Mouse (Mus musculus) cerebellum, postnatal 36 days (tissue): ENCODE measurements around the gene Ern1.
A peak's percentile ranks its signal among the peaks of the same experiment; 100 is the strongest.
"Not testable (repeated sequence)": the region's sequence is repeated elsewhere in the genome, so short reads cannot be mapped to it uniquely, and the experiment has no call there.

Experiments used
- DNase-seq, 2 experiments: peaks; one replicate each; pipeline ENCODE4 v3.0.0; 2021 to 2022; ENCODE audit warnings: mixed read lengths in 2 of 2

The Ern1 gene

DNA sequence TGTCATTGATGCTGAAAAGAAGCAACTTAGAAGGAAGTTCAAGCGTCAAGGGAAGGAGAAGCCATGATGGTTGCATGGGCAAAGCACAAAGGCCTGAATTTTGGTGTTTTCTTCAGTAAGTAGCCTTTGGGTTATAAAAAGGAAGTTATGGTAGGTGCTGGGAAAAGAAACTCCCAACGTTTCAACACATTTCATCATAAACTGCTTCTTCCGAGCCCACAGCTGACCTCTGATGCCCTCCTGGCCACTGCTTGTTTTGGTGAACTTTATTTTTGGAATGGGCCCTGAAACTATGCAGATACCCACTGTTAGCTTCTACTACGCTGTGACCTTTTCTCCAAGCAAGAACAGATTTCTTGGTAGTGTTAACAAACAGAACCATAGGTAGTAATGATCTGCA, 58.0 kb downstream of the Ern1 start:
- DNase-seq = no peak

GRCm38 (mm10) chr11:106428556-106428955, 59.1 kb downstream of the Ern1 start:
- no peak for DNase-seq

- DNase-seq = no peak
Observed at GRCm38 (mm10) chr11:106428106-106428505, 59.5 kb downstream of the Ern1 start.

GRCm38 (mm10) chr11:106426447-106426846, 61.2 kb downstream of the Ern1 start:
- DNase-seq = no peak

DNA sequence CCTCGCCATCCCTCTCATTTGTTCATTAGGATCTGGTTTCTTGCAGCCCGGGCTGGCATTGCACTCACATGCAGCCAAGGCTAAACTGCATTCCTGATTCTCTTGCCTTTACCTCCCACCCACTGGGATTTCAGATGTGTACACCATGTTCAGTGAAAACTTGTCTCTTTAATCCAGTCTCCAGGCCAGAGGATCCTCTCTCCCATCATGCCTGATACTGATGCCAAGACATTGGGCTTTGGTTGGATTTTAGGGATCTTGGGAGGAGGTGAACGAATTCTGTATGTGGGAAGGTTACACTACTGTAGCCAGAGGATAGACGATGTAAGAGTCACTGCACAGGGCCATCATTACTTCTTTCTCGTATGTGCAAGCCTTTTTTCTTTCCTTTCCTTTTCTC, 62.5 kb downstream of the Ern1 start:
- no peak for DNase-seq

DNA sequence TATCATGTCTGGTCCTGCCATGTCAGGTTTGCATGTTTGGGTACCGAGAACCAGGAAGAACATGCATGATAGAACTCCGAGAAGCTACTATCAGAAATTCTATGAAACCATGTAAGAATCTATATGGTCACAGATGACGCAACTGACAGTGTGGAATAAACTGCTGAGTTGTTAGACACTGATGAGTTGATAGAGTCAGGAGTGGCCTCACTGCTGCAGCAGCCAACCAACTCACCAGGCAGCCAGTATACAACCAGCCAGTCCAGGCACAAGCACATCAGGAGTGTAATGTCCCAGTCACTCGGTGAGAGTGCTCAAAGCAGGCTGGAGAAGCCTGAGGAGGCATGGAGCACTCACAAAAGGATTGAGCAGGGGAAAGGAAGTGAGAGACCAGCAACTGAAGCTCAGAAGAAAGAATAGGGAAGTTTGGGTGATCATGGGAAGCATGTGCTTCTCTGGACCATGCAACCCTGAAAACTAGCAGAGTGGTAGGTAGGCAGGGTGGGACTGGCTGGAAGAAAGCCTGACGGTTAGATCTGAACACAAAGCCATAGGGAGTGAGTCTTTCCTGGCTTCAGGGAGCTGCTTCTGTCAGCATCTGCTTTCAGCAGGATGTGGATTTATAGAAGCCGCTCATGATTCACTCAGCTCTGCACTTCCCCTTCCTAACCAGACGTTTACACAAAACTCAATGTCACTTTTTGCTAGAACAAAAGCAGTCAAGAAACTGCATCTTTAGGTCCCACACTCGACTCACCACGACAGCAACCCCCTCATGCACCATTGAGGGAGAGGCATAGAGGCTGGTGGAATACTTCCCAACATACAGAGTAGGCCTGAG, 68.2 kb downstream of the Ern1 start:
- no peak for DNase-seq

DNA sequence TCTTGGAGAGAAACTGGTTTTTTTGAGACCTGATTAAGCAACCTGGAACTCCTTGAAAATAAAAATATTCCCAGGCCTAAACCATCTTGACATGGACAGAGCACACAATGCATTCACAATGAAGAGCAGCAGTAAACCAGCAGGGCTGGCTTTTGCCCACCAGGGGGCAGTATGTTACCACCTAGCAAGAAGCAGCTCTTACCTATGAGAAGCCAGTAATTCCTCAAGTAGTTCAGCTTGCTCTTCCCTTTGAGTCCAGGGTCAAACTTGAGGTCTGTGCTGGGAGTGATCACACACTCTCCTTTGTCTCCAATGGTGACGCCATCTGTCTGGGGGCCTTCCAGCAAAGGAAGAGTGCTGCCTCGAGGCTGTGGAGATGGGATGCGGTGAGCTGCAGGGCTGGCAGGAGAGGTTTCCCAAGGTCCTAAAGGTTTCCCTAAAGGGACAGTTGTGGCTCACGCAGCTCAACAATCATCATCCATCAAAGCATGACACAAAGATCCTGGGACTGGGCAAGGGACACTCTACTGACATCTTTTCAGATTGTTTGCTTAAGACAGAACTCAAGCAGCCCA, 68.9 kb downstream of the Ern1 start:
- DNase-seq = peak; percentile 82

- no peak for DNase-seq
Observed at GRCm38 (mm10) chr11:106417860-106418259, 69.8 kb downstream of the Ern1 start.

DNA sequence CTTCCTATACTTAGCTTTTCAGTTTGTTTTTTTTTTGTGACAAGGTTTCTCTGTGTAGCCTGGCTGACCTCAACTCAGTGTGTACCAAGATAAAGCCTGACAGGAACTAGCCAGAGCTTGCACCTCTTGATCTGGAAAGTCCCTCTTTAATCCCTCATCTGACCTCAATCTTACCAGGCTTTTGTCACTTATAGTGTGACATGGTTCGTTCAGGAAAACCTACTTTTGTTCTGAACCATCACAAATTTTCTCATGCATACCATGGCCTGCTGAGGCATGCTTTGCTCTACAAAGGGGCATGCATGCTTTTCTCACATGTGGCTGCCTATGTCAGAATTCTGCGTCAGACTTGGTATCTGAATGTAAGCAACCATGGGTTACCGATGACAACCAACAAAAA, 71.3 kb downstream of the Ern1 start:
- no peak for DNase-seq

- no peak for DNase-seq
Observed at GRCm38 (mm10) chr11:106412641-106413360, 74.9 kb downstream of the Ern1 start.

- DNase-seq = no peak
Observed at GRCm38 (mm10) chr11:106411157-106411556, 76.5 kb downstream of the Ern1 start.

DNA sequence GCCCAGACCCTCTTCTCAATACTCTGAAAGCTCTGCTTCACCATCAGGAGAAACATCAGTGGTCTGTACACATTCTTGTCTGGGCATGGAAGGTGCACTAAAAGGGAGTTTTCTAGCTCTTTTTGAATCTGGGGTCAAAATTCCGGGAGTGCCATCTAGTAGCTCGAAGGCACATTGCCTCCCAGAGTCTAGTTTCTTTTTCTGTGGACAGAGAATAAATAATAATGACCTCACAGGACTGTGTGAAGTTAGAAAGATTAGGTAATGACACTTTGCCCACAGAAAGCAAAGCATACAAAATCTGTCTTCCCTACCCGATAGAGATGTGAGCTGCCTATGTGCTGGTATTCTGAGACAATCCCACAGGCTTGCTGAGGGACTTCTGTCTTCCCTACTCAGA, 77.1 kb downstream of the Ern1 start:
- no peak for DNase-seq

DNA sequence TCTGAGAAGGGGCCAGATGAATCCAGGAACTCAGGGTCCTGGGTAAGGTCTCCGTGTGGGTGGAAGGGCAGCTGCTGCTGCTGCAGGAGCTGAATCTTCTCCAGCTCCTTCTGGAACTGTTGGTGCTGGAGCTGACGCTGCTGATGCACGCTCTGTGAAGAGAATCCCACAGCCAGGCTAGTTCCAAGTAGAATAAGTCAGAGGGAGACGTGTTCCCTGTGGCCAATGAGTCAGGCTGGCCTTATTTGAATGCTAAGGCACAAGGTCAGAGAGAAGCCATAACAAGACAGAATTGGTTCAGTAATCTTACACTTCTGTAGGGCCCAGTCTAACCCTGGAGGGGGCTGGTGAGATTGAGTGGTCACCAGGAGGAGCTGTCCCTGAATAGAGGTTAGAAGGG, 77.6 kb downstream of the Ern1 start:
- DNase-seq = no peak

DNA sequence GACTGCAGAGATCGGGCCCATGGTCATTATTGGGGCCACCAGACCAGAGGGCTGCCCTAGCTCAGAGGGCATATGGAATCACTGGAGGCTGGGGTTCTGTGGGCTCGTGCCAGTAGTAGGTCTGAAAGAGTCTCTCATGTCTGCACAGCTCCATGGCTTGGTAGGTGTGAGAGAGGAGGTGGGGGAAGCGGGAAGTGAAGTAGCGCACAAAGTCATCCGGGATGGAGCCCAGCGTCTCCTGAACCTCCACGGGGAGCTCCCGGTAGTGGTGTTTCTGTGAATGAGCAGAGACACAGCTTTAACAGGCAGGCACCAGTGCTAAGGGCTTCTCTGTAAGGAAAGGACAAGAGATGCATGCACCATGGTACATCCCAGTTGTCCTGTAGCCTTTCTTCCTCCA, 89.2 kb downstream of the Ern1 start:
- DNase-seq = no peak

DNA sequence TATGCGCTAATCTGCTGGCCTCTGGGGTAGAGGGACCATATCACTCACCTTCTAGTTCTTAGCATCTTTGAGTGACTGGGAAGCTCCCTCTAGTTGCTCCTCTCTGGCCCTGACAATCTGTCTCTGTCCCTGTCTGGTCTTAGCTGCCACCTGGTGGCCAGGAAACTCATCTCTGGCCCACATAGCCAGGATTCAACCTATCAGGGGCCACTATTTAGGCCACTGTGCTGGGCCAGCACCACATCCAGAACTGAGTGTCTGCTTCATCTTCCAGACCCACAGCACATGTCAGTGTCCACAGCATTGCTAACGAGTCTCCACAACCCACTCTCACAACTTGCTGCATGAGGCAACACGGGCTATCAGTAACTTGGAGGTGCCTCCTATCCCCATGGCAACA, 90.0 kb downstream of the Ern1 start:
- DNase-seq = peak; percentile 19 to 20

DNA sequence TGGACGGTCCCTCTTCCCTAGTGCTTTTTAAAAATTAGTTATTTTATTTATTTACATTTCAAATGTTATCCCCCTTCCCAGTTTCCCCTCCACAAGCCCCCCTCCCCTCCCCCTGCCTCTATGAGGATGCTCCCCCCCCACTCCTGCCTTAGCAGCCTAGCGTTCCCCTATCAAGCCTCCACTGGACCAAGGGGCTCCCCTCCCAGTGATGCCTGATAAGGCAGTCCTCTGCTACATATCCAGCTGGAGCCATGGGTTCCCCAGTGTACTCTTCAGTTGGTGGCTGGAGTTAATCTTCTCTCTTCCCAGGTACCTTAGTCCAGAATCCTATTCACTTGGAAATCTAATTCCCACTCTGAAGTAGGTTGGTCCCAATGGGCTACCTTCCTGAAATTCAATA, 93.6 kb downstream of the Ern1 start:
- DNase-seq = not testable (repeated sequence)

DNA sequence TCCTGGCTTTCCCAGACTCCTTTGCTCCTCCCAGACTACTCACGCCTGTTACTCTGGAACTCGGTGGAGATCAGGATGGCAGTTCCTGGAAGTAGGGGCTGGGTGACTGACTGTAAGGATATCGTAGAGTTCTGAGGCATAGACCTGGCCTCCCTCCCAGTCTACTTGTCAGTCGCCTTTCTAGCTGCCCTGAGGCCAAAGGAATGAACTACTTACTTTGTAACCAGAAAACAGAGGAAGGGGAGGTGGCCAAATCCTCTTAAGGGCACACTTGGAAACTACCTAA, 94.4 kb downstream of the Ern1 start:
- DNase-seq = no peak

- no peak for DNase-seq
Observed at GRCm38 (mm10) chr11:106392597-106393330, 94.9 kb downstream of the Ern1 start.

- DNase-seq = peak; percentile 68 to 79
Observed at GRCm38 (mm10) chr11:106391546-106392188, 96.0 kb downstream of the Ern1 start.

GRCm38 (mm10) chr11:106390757-106391156, 96.9 kb downstream of the Ern1 start:
- DNase-seq = no peak

DNA sequence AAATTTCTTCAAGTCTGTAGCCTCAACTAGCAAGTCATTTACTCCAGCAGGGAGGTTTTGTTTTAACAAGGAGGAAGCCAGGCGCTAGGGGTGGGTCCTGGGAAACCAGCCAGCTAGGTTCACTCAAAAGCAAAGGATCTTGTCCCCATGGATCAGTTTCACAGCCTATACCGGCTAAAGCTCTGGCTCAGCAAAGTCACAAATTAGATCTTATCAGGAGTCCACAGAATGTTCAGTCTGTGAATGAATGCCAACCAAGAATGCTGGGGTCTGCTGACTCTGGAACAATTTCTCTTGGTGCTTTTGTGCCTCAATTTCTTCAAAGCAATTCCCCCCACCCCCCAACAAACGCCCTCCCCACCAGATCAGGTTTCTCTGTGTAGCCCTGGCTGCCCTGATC, 98.0 kb downstream of the Ern1 start:
- DNase-seq = no peak

DNA sequence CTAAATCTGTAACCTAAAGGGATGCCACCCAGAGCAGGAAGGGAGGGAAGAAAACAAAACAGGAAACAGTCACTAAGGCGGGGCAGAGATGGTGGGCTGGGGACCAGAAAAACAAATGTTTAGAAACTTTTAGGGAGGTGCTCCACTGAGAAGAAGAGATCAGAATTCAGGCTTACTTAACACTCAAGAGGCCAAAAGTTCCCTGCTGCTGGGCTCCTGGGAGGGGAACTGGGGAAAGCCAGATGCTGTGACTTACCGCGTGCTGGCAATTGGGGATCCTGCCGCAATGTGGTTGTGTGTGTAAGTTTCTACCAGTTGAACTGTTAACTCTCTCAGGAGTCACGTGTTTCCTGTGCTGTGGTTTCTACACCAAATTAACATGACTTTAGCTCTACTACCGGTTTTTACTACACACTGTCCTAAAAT, 99.8 kb downstream of the Ern1 start, which contains the start of gene Icam2:
Icam2 (minus strand) TSS at position 285 of the 426 bp plus-strand sequence.
- DNase-seq = no peak

- no peak for DNase-seq
Observed at GRCm38 (mm10) chr11:106387020-106387419, 100.6 kb downstream of the Ern1 start.
